Mouse (Mus musculus): ENCODE data around the gene Gna12. TPM values are rescaled to one million over a fixed set of nuclear protein-coding genes. Genes with fewer than 3 reads are reported as not detected.

Gene Gna12
- polyA plus RNA-seq (2015; fragmentation: Nextera tagmentation; extraction: Ambion mirVana), result 5.3 and 7.0 TPM in 2 replicates

DNA sequence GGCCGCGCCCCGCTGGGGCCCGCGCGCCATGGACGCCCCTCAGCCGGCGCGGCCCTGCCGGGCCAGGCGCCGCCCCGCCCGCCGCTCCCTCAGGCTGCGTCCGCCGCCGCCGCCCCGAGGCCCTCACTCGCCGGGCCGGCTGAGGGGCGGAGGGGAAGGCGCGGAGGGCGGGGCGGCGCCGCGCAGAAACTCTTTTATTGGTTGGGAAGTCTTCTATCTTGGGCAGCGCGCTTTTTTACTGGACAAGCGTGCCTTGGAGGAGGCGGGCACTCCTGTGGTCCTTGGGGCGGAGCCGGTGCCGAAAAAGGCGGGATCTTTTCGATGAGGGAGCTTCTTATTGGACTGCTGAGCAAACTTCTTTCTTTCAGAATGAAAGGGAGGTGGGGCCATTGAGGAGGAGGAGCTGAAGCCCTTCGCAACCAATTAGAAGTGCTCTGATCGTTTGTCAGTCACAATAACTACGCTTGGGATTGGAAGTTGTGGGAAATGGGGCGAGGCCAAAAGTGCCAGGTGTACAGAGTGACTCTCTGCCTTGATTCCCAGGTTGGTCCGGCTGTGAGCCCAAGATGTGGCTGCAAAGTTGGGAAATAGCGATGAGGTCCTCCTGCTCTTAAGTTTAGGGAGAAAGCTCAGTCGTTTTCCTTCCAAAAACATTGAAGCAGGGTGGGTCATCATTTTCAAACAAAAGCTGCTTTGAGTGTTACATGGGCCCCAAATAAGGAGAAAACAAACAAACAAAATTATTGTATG is at the start of gene Gna12:
Gna12 (minus strand) TSS at position 118 of the 750 bp plus-strand sequence.
- Histone ChIP-seq H3K27me3 (no peaks in the 10 kb centered on the region), H3K4me2 (peak within 1 kb of the TSS; percentile 99), H3K36me3 (no peaks in the 10 kb centered on the region), H3K4me1 (replicated peaks) (peaks cover 56% of the 10 kb centered on the region), H3K27ac (peak within 1 kb of the TSS; percentile 81), H3K4me3 (replicated peaks) (peak within 1 kb of the TSS; percentile 84), H3K9ac (peak within 1 kb of the TSS; percentile 86), H3K9me3 (replicated peaks) (no peaks in the 10 kb centered on the region)
- WGBS (ENCODE audit: insufficient replicate concordance), result under 1% methylated on average over 43 of the region's 49 CpGs
- ATAC-seq (ENCODE audit: low read depth) (peak; percentile 95), DNase-seq (peak; percentile 99)

DNA sequence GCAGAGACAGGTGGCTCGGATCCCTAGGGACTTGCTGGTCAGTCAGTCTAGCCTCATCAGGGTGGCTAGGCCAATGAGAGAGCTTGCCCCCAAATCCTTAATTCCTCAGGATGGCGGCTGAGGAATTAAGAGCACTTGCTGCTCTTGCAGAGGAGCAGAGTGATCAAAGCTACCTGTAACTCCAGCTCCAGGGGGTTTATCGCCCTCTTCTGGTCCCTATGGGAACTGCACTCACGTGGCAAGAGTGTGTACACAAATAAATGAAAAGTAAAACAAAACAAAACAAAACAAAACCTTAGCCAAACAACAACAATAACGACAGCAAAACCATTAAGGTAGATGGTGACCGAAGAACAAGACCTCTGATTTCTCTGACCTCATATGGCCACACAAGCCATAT is 48.4 kb upstream of the Gna12 start:
- H3K27me3 ChIP-seq, result no peaks in the 10 kb centered on the region
- no peak overlapping the region for H3K4me3 ChIP-seq (replicated peaks)
- H3K9me3 ChIP-seq (replicated peaks), result no peaks in the 10 kb centered on the region
- H3K4me1 ChIP-seq (replicated peaks), result no peaks in the 10 kb centered on the region
- H3K27ac ChIP-seq, result no peak overlapping the region
- no peak for ATAC-seq (ENCODE audit: low read depth)
- DNase-seq, result no peak
- 48% methylated on average over 6 of the region's 6 CpGs for WGBS (ENCODE audit: insufficient replicate concordance)
- H3K9ac ChIP-seq, result no peak overlapping the region
- no peak overlapping the region for H3K4me2 ChIP-seq
- no peaks in the 10 kb centered on the region for H3K36me3 ChIP-seq

DNA sequence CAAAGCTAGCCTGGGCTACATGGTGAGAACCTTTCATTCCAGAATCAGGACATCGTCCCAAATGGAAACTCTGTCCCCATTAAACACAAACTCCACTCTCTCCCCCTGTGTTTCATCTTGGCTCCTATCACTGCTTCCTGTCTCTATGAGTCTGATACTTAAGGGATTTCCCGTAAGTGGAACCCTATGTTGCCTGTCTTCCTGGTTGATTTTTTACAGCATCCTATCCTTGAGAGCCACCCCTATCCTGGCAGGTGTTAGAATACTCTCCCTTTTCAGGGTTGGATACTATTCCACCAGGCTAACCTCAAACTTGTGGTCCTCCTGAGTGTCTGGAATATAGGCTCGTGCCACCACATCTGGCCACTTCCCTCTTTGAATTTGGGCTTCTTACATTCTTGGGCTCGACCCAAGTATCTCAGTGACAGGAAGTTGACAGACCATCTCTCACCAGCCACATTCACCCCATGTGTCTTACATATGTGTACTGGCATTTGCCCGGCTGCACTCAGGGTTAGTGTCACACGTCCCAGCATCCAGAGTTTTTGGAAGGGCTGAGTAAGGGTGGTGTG is 43.6 kb upstream of the Gna12 start:
- Histone ChIP-seq H3K9ac (no peak overlapping the region), H3K27ac (no peak overlapping the region)

GRCm38 (mm10) chr5:140873039-140873551 is 42.9 kb upstream of the Gna12 start:
- Histone ChIP-seq H3K27ac (no peak overlapping the region), H3K4me2 (peak overlapping the region; percentile 18), H3K4me3 (replicated peaks) (no peak overlapping the region), H3K4me1 (replicated peaks) (peaks cover 15% of the 10 kb centered on the region), H3K9me3 (replicated peaks) (no peaks in the 10 kb centered on the region), H3K27me3 (no peaks in the 10 kb centered on the region), H3K36me3 (no peaks in the 10 kb centered on the region), H3K9ac (no peak overlapping the region)
- ATAC-seq (ENCODE audit: low read depth) (no peak), DNase-seq (no peak)
- WGBS (ENCODE audit: insufficient replicate concordance), result 11% methylated on average over 18 of the region's 18 CpGs

More for the DNA sequence above, 43.6 kb upstream of the Gna12 start:
- 43% methylated on average over 6 of the region's 6 CpGs for WGBS (ENCODE audit: insufficient replicate concordance)
- Histone ChIP-seq H3K4me1 (replicated peaks) (peaks cover 15% of the 10 kb centered on the region), H3K36me3 (no peaks in the 10 kb centered on the region), H3K4me3 (replicated peaks) (no peak overlapping the region), H3K27me3 (no peaks in the 10 kb centered on the region), H3K9me3 (replicated peaks) (no peaks in the 10 kb centered on the region), H3K4me2 (0 out of 2 replicates have a peak overlapping the region, but pooled peaks have one; percentile 18)
- DNase-seq (no peak), ATAC-seq (ENCODE audit: low read depth) (no peak)

GRCm38 (mm10) chr5:140872532-140873038 is 42.4 kb upstream of the Gna12 start:
- DNase-seq, result no peak
- whole genome bisulfite sequencing (ENCODE audit: insufficient replicate concordance), result 7% methylated on average over 11 of the region's 11 CpGs
- no peaks in the 10 kb centered on the region for H3K36me3 ChIP-seq
- peak overlapping the region; percentile 18 for H3K4me2 ChIP-seq
- peak; percentile 66 for ATAC-seq (ENCODE audit: low read depth)
- H3K27me3 ChIP-seq, result no peaks in the 10 kb centered on the region
- H3K4me3 ChIP-seq (replicated peaks), result no peak overlapping the region
- no peak overlapping the region for H3K27ac ChIP-seq
- no peak overlapping the region for H3K9ac ChIP-seq
- peaks cover 15% of the 10 kb centered on the region for H3K4me1 ChIP-seq (replicated peaks)
- no peaks in the 10 kb centered on the region for H3K9me3 ChIP-seq (replicated peaks)

DNA sequence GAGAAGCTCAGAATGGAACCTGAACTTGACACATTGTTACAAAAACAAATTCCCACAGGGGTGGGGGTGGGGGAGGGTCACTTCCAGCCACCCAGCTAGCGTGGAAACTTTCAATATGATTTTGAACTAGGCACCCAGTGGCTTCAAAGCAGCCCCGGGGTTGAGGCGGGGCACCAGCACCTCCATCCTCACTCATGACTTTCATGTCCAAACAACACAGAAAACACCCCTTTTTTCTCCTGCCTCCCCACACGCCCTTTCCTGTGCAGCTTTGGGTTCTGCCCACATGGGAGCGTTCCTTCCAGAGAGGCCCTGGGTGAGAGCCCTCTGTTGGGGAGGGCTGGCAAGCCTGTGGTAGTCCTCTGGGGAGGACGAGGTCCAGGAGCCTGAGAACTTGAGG is 41.0 kb upstream of the Gna12 start:
- no peak for DNase-seq
- no peaks in the 10 kb centered on the region for H3K27me3 ChIP-seq
- H3K4me1 ChIP-seq (replicated peaks), result peaks cover 15% of the 10 kb centered on the region
- H3K36me3 ChIP-seq, result no peaks in the 10 kb centered on the region
- no peak overlapping the region for H3K4me3 ChIP-seq (replicated peaks)
- H3K9ac ChIP-seq, result no peak overlapping the region
- no peak overlapping the region for H3K4me2 ChIP-seq
- WGBS (ENCODE audit: insufficient replicate concordance), result 52% methylated on average over 6 of the region's 6 CpGs
- ATAC-seq (ENCODE audit: low read depth), result no peak
- no peaks in the 10 kb centered on the region for H3K9me3 ChIP-seq (replicated peaks)
- H3K27ac ChIP-seq, result no peak overlapping the region

GRCm38 (mm10) chr5:140869034-140869433 is 38.8 kb upstream of the Gna12 start:
- H3K4me1 ChIP-seq (replicated peaks), result peaks cover 15% of the 10 kb centered on the region
- H3K27ac ChIP-seq, result no peak overlapping the region
- 60% methylated on average over 2 of the region's 2 CpGs for WGBS (ENCODE audit: insufficient replicate concordance)
- ATAC-seq (ENCODE audit: low read depth) (no peak), DNase-seq (peak; percentile 27)
- H3K36me3 ChIP-seq, result no peaks in the 10 kb centered on the region
- H3K9me3 ChIP-seq (replicated peaks), result no peaks in the 10 kb centered on the region
- no peak overlapping the region for H3K4me3 ChIP-seq (replicated peaks)
- H3K27me3 ChIP-seq, result no peaks in the 10 kb centered on the region
- no peak overlapping the region for H3K9ac ChIP-seq
- no peak overlapping the region for H3K4me2 ChIP-seq

DNA sequence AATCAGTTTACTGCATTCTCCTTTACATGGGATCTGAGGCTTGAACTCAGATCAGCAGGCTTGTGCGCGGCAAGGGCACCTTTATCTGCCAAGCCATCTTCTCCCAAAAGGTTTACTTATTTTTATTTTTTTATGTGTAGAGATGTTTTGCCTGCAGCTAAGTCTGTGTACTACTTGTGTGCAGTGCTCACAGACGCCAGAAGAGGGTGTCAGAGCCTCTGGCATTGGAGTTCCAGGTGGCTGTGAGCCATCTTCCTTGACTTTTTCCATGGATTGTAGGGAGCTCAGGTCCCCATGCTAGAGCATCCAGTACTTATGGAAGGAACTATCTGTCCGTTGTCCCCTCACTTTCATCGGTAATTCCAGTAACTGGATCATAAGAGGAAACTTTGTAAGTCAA is 29.5 kb upstream of the Gna12 start:
- Histone ChIP-seq H3K4me1 (replicated peaks) (peaks cover 6% of the 10 kb centered on the region), H3K4me3 (replicated peaks) (no peak overlapping the region), H3K4me2 (no peak overlapping the region), H3K27ac (no peak overlapping the region), H3K27me3 (no peaks in the 10 kb centered on the region), H3K9me3 (replicated peaks) (no peaks in the 10 kb centered on the region), H3K36me3 (no peaks in the 10 kb centered on the region), H3K9ac (no peak overlapping the region)
- WGBS (ENCODE audit: insufficient replicate concordance), result 60% methylated on average over 5 of the region's 5 CpGs
- DNase-seq (no peak), ATAC-seq (ENCODE audit: low read depth) (no peak)

DNA sequence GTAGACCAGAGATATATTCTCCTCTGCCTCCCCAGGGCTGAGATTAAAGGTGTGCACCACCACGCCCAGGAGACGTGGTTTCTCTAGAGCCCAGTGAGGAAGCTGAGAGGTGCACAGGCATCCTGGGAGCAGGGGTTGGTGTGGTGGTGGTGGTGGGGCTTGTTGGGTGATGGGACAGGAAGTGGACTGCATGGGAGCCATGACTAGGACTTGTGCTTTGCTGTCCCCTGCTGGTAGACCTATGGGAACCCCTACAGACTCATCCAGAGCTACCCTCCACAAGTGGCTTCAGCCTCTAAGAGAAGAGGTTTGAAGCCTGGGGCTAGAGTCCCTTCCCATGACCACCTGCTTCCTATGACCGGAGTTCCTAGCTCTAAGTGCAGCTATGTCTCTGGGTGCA is 28.1 kb upstream of the Gna12 start:
- Histone ChIP-seq H3K4me2 (no peak overlapping the region), H3K27ac (no peak overlapping the region), H3K9me3 (replicated peaks) (no peaks in the 10 kb centered on the region), H3K27me3 (no peaks in the 10 kb centered on the region), H3K4me1 (replicated peaks) (peaks cover 17% of the 10 kb centered on the region), H3K36me3 (no peaks in the 10 kb centered on the region), H3K4me3 (replicated peaks) (no peak overlapping the region), H3K9ac (no peak overlapping the region)
- DNase-seq, result no peak
- no peak for ATAC-seq (ENCODE audit: low read depth)
- 35% methylated on average over 3 of the region's 3 CpGs for WGBS (ENCODE audit: insufficient replicate concordance)

DNA sequence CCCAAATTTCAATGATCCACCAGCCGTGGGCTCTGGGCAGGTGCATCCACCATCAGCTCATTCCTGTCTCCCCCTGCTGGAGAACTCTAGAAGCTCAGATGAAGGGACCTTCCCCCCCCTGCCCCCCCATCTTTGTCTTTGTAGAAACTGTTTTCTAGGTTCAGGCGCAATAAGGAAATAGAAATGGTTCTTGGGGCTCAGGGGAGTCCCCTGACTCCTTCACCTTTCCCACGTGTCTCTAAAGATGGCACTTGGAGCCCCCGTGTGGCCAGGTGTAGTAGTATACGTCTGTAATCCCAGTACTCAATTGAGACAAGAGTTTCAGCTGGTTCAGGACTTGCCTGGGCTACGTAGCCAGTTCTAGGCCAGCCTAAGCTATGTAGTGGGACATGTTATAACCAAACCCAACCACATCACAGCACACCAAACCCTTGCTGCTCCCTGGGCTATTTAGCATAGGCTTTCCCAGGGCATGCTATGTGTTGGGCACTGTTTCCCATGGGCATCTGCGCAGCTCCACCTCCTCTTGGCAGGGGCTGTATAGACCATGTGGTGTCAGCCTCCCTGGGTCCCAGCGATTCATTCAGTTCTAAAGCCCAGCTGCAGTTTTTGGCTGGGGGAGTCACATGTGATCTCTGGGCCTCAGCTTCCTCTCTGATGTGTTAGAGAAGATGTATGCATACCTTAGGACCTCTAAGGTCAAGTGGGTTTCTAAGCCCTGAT is 27.4 kb upstream of the Gna12 start:
- Histone ChIP-seq H3K27ac (no peak overlapping the region), H3K36me3 (no peaks in the 10 kb centered on the region), H3K4me2 (no peak overlapping the region), H3K4me1 (replicated peaks) (peaks cover 22% of the 10 kb centered on the region), H3K4me3 (replicated peaks) (no peak overlapping the region), H3K27me3 (no peaks in the 10 kb centered on the region), H3K9ac (no peak overlapping the region), H3K9me3 (replicated peaks) (no peaks in the 10 kb centered on the region)
- ATAC-seq (ENCODE audit: low read depth), result no peak
- DNase-seq, result no peak
- 52% methylated on average over 8 of the region's 8 CpGs for WGBS (ENCODE audit: insufficient replicate concordance)

- H3K27ac ChIP-seq, result no peak overlapping the region
- peaks cover 22% of the 10 kb centered on the region for H3K4me1 ChIP-seq (replicated peaks)
- H3K4me3 ChIP-seq (replicated peaks), result no peak overlapping the region
- ATAC-seq (ENCODE audit: low read depth) (no peak), DNase-seq (no peak)
- H3K4me2 ChIP-seq, result no peak overlapping the region
- no peaks in the 10 kb centered on the region for H3K36me3 ChIP-seq
- no peaks in the 10 kb centered on the region for H3K27me3 ChIP-seq
- 67% methylated on average over 11 of the region's 11 CpGs for WGBS (ENCODE audit: insufficient replicate concordance)
- no peak overlapping the region for H3K9ac ChIP-seq
- H3K9me3 ChIP-seq (replicated peaks), result no peaks in the 10 kb centered on the region
Measured at GRCm38 (mm10) chr5:140855909-140856530, 25.8 kb upstream of the Gna12 start.
